Mouse (Mus musculus): ENCODE results near the gene Fbln5.

Gene Fbln5

GRCm38 (mm10) chr12:101818608-101819370 lies at the start of gene Fbln5:
TSS of gene Fbln5 (minus strand) at chr12:101819055.
- DNase-seq (ENCODE audit: low read depth, low spot score): peak; percentile 80

- no peak for DNase-seq (ENCODE audit: low read depth, low spot score)
Measured at GRCm38 (mm10) chr12:101862286-101862964, 43.6 kb upstream of the Fbln5 start.

DNA sequence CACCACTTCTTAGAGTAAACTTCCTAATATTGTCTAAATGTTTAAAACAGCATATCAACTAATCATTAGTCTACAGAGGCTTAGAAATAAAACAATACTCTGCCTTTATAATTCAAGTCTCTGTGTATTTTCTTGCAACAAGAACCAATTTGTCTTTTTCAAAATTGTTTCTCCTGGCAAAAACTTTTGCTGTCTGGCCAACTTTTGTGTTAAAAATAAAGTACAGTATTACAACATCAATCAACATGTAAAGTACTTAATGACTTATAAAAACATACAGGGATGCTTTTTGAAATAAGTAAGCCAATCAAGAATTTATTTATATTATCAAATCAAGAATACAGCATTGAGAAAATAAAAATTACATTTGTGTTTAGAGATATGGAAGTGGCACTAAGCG lies 41.4 kb upstream of the Fbln5 start:
- no peak for DNase-seq (ENCODE audit: low read depth, low spot score)

DNA sequence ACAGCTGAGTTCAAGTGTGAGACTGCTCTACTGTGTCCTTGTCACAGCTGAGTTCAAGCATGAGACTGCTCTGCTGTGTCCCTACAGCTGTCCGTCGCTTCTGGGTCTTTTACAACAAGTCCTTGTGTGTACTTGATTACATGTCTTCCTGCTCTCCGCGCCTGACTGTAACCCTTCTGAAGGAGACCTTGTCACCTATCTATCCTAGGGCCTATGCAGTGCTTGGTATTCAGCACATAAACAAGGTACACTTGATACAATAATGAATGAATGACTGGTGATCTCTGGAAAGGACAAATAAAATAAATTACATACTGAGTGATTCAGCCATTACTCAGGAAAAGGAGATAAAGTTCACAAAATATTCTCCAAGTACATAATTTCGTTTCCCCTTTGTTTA lies 39.2 kb upstream of the Fbln5 start:
- no peak for DNase-seq (ENCODE audit: low read depth, low spot score)

GRCm38 (mm10) chr12:101854336-101854735 lies 35.5 kb upstream of the Fbln5 start:
- DNase-seq (ENCODE audit: low read depth, low spot score): no peak

- no peak for DNase-seq (ENCODE audit: low read depth, low spot score)
Measured at GRCm38 (mm10) chr12:101851846-101852564, 33.1 kb upstream of the Fbln5 start.

- no peak for DNase-seq (ENCODE audit: low read depth, low spot score)
Measured at GRCm38 (mm10) chr12:101851314-101851713, 32.5 kb upstream of the Fbln5 start.

- no peak for DNase-seq (ENCODE audit: low read depth, low spot score)
Measured at GRCm38 (mm10) chr12:101836546-101837274, 17.9 kb upstream of the Fbln5 start.

- no peak for DNase-seq (ENCODE audit: low read depth, low spot score)
Measured at GRCm38 (mm10) chr12:101834715-101835114, 15.9 kb upstream of the Fbln5 start.

- no peak for DNase-seq (ENCODE audit: low read depth, low spot score)
Measured at GRCm38 (mm10) chr12:101833776-101834175, 14.9 kb upstream of the Fbln5 start.

DNA sequence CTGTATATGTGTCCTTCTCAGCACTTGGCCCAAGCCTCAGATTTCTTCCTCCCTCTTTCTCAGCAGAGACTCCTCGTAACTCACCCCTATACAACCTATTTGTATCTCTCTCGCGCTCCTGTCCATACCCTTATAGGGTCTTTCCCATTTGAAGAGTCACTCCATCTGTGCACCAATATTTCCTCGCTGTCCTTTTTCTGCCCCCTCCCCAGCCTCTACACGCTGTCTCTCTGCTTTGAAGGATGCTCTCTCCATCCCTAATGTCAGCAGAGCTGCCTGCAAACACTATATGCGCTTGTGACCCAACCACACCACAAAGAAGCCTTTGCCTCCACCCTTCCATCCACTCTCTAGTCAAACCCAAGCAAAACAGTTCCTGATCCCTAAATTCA lies 14.3 kb upstream of the Fbln5 start:
- DNase-seq (ENCODE audit: low read depth, low spot score): no peak

- no peak for DNase-seq (ENCODE audit: low read depth, low spot score)
Measured at GRCm38 (mm10) chr12:101832179-101833114, 13.6 kb upstream of the Fbln5 start.

DNA sequence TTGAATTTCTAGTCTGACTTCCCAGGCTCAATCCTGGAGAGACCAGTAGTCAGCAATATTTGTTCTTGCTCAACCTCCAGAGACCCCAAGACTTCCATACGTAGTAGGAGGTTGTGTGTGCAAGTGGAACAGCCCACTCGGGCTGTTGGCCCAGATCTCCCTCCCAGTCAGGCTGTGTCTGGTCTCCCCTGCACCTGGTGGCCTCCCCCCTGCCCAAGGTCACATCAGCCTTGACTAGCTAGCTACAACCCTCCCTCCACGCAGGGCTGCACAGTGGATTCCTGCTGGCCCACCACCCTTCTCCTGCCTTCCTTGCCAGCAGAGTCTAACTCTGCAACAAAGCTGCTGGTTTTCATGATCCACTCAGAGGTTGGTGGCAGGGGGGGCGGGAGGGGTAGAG lies 12.4 kb upstream of the Fbln5 start:
- no peak for DNase-seq (ENCODE audit: low read depth, low spot score)

GRCm38 (mm10) chr12:101823161-101823560 lies 4.3 kb upstream of the Fbln5 start:
- no peak for DNase-seq (ENCODE audit: low read depth, low spot score)

GRCm38 (mm10) chr12:101821596-101821995 lies 2.7 kb upstream of the Fbln5 start:
- no peak for DNase-seq (ENCODE audit: low read depth, low spot score)

DNA sequence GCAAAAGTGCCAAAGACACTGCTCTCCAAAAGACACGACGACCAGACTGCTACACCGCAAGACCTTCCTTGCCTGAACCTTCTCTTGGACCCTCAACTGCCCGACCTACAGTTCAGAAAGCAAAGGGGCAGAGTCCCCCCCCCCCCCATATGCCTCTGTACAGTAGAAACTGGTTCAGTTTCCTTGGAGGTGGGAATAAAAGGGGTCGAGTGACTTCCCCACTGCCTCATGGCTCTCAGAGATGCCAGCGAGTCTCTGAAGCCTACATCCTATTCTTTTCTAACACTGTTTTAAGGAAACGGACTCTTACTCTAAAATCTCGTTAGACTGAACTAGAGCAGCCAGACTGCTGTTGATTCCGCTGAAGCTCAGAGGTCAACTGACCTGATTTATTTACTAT lies 715 bp upstream of the Fbln5 start:
- DNase-seq (ENCODE audit: low read depth, low spot score): no peak

GRCm38 (mm10) chr12:101818246-101818607 lies 628 bp downstream of the Fbln5 start:
- DNase-seq (ENCODE audit: low read depth, low spot score): peak; percentile 16

- peak; percentile 21 for DNase-seq (ENCODE audit: low read depth, low spot score)
Measured at GRCm38 (mm10) chr12:101816810-101817209, 2.0 kb downstream of the Fbln5 start.

GRCm38 (mm10) chr12:101815796-101816195 lies 3.1 kb downstream of the Fbln5 start:
- no peak for DNase-seq (ENCODE audit: low read depth, low spot score)

GRCm38 (mm10) chr12:101814423-101814822 lies 4.4 kb downstream of the Fbln5 start:
- DNase-seq (ENCODE audit: low read depth, low spot score): no peak

- DNase-seq (ENCODE audit: low read depth, low spot score): no peak
Measured at GRCm38 (mm10) chr12:101811181-101811580, 7.7 kb downstream of the Fbln5 start.
